Mouse (Mus musculus) small intestine, adult 2 months (tissue): ENCODE data around the gene Gsk3a. TPM values are rescaled to one million over a fixed set of nuclear protein-coding genes. Genes with fewer than 3 reads are reported as not detected.
A peak's percentile ranks its signal among the peaks of the same experiment; 100 is the strongest.

Experiments used
- H3K27ac ChIP-seq: fragments of 200-500 bp; 2 replicates; pipeline ENCODE4 v1.5.1; 2012; ENCODE audit warnings: low read depth, low read length, control low read depth, inconsistent platforms; ENCODE audit not compliant: insufficient read depth
- H3K27me3 ChIP-seq: fragments of 200-500 bp; 2 replicates; pipeline ENCODE4 v1.6.1; 2012; ENCODE audit warnings: mild to moderate bottlenecking, moderate library complexity, low read length, inconsistent platforms; ENCODE audit not compliant: control insufficient read depth, insufficient read depth
- H3K36me3 ChIP-seq: fragments of 200-500 bp; 2 replicates; pipeline ENCODE4 v1.6.1; 2012; ENCODE audit warnings: mild to moderate bottlenecking, low read length, control low read depth, inconsistent platforms; ENCODE audit not compliant: control insufficient read depth, insufficient read depth
- H3K4me1 ChIP-seq: fragments of 200-500 bp; 2 replicates; pipeline ENCODE4 v1.6.1; 2012; ENCODE audit warnings: low read length, inconsistent platforms, mixed read lengths; ENCODE audit not compliant: control insufficient read depth, insufficient read depth, insufficient read length
- H3K4me3 ChIP-seq: fragments of 200-500 bp; 2 replicates; pipeline ENCODE4 v1.5.1; 2012; ENCODE audit warnings: low read depth, mild to moderate bottlenecking, control low read depth, inconsistent platforms, low read length, moderate library complexity
- CTCF ChIP-seq: fragments of 200-500 bp; IDR thresholded peaks from 2 replicates; pipeline ENCODE4 v1.5.1; 2012; ENCODE audit warnings: low read depth, mild to moderate bottlenecking, control low read depth, inconsistent platforms, low read length, moderate library complexity, mixed read lengths; ENCODE audit not compliant: insufficient replicate concordance, insufficient read length; ENCODE audit errors: extremely low read depth
- POLR2A ChIP-seq: fragments of 200-500 bp; IDR thresholded peaks from 2 replicates; pipeline ENCODE4 v1.6.1; 2012; ENCODE audit warnings: low read depth, mild to moderate bottlenecking, control low read depth, inconsistent platforms, low read length, moderate library complexity
- WGBS: fragments of 180-500 bp; shearing (Covaris S2); methylation state at CpG from one replicate; pipeline ENCODE4 v1.1.7; 2018; 5-methylcytosine and 5-hydroxymethylcytosine counted together
- polyA plus RNA-seq: library from polyadenylated mRNA; depleted of rRNA; stranded (reverse); fragments of >200 nt; gene quantifications from 2 replicates; pipeline ENCODE4 v1.2.3, GENCODE M21; 2012

Gene Gsk3a
- polyA plus RNA-seq, 1 experiment: 163 TPM

- TF ChIP-seq CTCF (no peak), POLR2A (no peak)
- H3K4me3 ChIP-seq: no peak overlapping the region
Measured at GRCm38 (mm10) chr7:25222275-25222967, 15.2 kb downstream of the Gsk3a start.

GRCm38 (mm10) chr7:25221102-25221883, 16.4 kb downstream of the Gsk3a start, which contains the start of gene Zfp526:
TSS of gene Zfp526 (plus strand) at chr7:25221425.
- WGBS: under 1% methylated on average over 39 of the region's 45 CpGs
- H3K4me3 ChIP-seq: peak within 1 kb of the TSS; percentile 84
- H3K27ac ChIP-seq: peak within 1 kb of the TSS; percentile 93
- no peak for TF ChIP-seq CTCF
- peak; percentile 68 for TF ChIP-seq POLR2A
- H3K36me3 ChIP-seq: peaks cover 25% of the 10 kb centered on the region
- peaks cover 11% of the 10 kb centered on the region for H3K4me1 ChIP-seq
- H3K27me3 ChIP-seq: no peaks in the 10 kb centered on the region

More at GRCm38 (mm10) chr7:25222275-25222967, 15.2 kb downstream of the Gsk3a start:
- H3K4me1 ChIP-seq: peaks cover 9% of the 10 kb centered on the region
- peaks cover 32% of the 10 kb centered on the region for H3K36me3 ChIP-seq
- H3K27me3 ChIP-seq: no peaks in the 10 kb centered on the region
- no peak overlapping the region for H3K27ac ChIP-seq
- 73% methylated on average over 10 of the region's 10 CpGs for WGBS

- Histone ChIP-seq H3K27ac (peak within 1 kb of the TSS; percentile 93), H3K4me3 (peak within 1 kb of the TSS; percentile 84), H3K27me3 (no peaks in the 10 kb centered on the region), H3K36me3 (peaks cover 18% of the 10 kb centered on the region), H3K4me1 (peaks cover 11% of the 10 kb centered on the region)
- 1% methylated on average over 20 of the region's 20 CpGs for WGBS
- TF ChIP-seq CTCF (no peak), POLR2A (no peak; the same call in none of the 2 replicates)
Measured at GRCm38 (mm10) chr7:25220457-25221101, 17.1 kb downstream of the Gsk3a start, which contains the start of gene Dedd2. TSS of gene Dedd2 (minus strand) at chr7:25220615.

GRCm38 (mm10) chr7:25219756-25220456, 17.7 kb downstream of the Gsk3a start:
- TF ChIP-seq POLR2A: peak; percentile 98
- TF ChIP-seq CTCF: no peak
- Histone ChIP-seq H3K36me3 (peaks cover 17% of the 10 kb centered on the region), H3K27me3 (no peaks in the 10 kb centered on the region), H3K4me3 (peak overlapping the region; percentile 84), H3K4me1 (peaks cover 11% of the 10 kb centered on the region), H3K27ac (peak overlapping the region; percentile 93)
- WGBS: 2% methylated on average over 31 of the region's 31 CpGs

GRCm38 (mm10) chr7:25219416-25219750, 18.3 kb downstream of the Gsk3a start:
- peaks cover 11% of the 10 kb centered on the region for H3K4me1 ChIP-seq
- H3K36me3 ChIP-seq: peaks cover 16% of the 10 kb centered on the region
- peak overlapping the region; percentile 84 for H3K4me3 ChIP-seq
- under 1% methylated on average over 16 of the region's 16 CpGs for WGBS
- TF ChIP-seq POLR2A (no peak), CTCF (peak; percentile 10; the same call in 1 of the 2 replicates)
- H3K27me3 ChIP-seq: no peaks in the 10 kb centered on the region
- H3K27ac ChIP-seq: peak overlapping the region; percentile 89

GRCm38 (mm10) chr7:25218705-25219415, 18.8 kb downstream of the Gsk3a start:
- peak overlapping the region; percentile 89 for H3K27ac ChIP-seq
- H3K4me3 ChIP-seq: peak overlapping the region; percentile 84
- no peaks in the 10 kb centered on the region for H3K27me3 ChIP-seq
- 1% methylated on average over 53 of the region's 53 CpGs for WGBS
- H3K36me3 ChIP-seq: peaks cover 13% of the 10 kb centered on the region
- TF ChIP-seq POLR2A (no peak), CTCF (no peak)
- peaks cover 11% of the 10 kb centered on the region for H3K4me1 ChIP-seq
